Mouse (Mus musculus): ENCODE data around the gene Srgap3.

- no peak for TF ChIP-seq CTCF (IDR thresholded peaks at IDR 0.05; ENCODE audit: control insufficient read depth, insufficient read depth, insufficient replicate concordance, low read depth, low read length)
- TF ChIP-seq POLR2A (IDR thresholded peaks at IDR 0.05; ENCODE audit: control insufficient read depth, low read depth, low read length), result no peak
Measured at GRCm38 (mm10) chr6:112928841-112929240, 18.2 kb downstream of the Srgap3 start.
